ENCODE assay signal across 16 mouse cellular contexts in the genomic region with DNA sequence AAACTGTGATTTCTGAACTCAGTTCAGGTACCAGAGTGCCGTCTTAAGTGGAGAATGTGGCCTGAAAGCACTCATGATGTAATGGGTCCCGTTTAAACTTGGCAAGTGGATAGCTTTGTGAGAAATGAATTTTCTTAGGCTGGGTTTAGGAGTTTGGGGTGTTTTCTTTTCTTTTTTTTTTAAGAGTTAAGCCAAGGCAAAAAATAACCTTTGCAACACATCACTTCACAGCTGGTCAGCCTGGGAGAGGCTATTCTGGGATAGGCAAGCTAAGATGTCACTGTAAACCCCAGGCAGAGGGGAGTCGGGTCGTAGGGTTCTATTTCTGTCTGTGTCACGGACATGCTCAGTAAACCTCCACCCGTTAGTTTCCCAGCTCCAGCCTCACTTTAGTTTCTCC.
A peak's percentile ranks its signal among the peaks of the same experiment; 100 is the strongest.
DNase-seq lines count a peak whose midpoint lies in the region; ATAC-seq and TF ChIP-seq lines count a peak whose summit lies in the region.
"Had no signal": no experiment of that assay in that cellular context is flagged by ENCODE, and none has a peak within 500 bp of the region (broad histone marks: within the 10 kb centered on the region; RNA-seq: fewer than 3 reads in every experiment).

No protein-coding gene starts in this region.

- no peak overlapping the region for H3K4me2 ChIP-seq in embryonic facial prominence, embryonic 13.5 days
- no peak overlapping the region for H3K4me2 ChIP-seq in kidney, postnatal 0 days (ENCODE audit: low read length)
- no peak overlapping the region for H3K4me2 ChIP-seq in heart, embryonic 11.5 days
- no peak overlapping the region for H3K4me2 ChIP-seq in limb, embryonic 15.5 days
- H3K4me2 ChIP-seq: midbrain, embryonic 12.5 days had no signal

- no peak for ATAC-seq in embryonic facial prominence, embryonic 13.5 days (ENCODE audit: insufficient number of reproducible peaks, insufficient read depth, low FRiP score, low TSS enrichment, low read depth)
- ATAC-seq in kidney, postnatal 0 days (replicated peaks; ENCODE audit: low FRiP score, low read depth), result no peak
- ATAC-seq in heart, embryonic 11.5 days (replicated peaks; ENCODE audit: insufficient number of reproducible peaks, low FRiP score, low TSS enrichment), result no peak
- ATAC-seq in limb, embryonic 15.5 days (ENCODE audit: insufficient number of reproducible peaks, low FRiP score, low TSS enrichment, low read depth), result no peak
- ATAC-seq: activated CD4-positive, CD25-positive, alpha-beta regulatory T cell, adult 4 months had no signal

- 72% methylated on average over 6 of the region's 6 CpGs for WGBS in embryonic facial prominence, embryonic 13.5 days
- WGBS in embryonic facial prominence, embryonic 10.5 days, result 86% methylated on average over 6 of the region's 6 CpGs
- WGBS in kidney, postnatal 0 days, result 38% methylated on average over 6 of the region's 6 CpGs
- 43% methylated on average over 6 of the region's 6 CpGs for WGBS in heart, embryonic 11.5 days (ENCODE audit: insufficient replicate concordance)
- WGBS in limb, embryonic 15.5 days, result 51% methylated on average over 6 of the region's 6 CpGs

- no peaks in the 10 kb centered on the region for H3K36me3 ChIP-seq in embryonic facial prominence, embryonic 13.5 days
- H3K36me3 ChIP-seq in embryonic facial prominence, embryonic 10.5 days (replicated peaks), result no peaks in the 10 kb centered on the region
- H3K36me3 ChIP-seq in kidney, postnatal 0 days (ENCODE audit: insufficient read depth, low read length), result no peaks in the 10 kb centered on the region
- H3K36me3 ChIP-seq in heart, embryonic 11.5 days (ENCODE audit: control insufficient read depth, insufficient read depth, low read length), result no peaks in the 10 kb centered on the region
- no peaks in the 10 kb centered on the region for H3K36me3 ChIP-seq in limb, embryonic 15.5 days
- H3K36me3 ChIP-seq: midbrain, embryonic 12.5 days had no signal

- no peaks in the 10 kb centered on the region for H3K27me3 ChIP-seq in embryonic facial prominence, embryonic 13.5 days
- no peaks in the 10 kb centered on the region for H3K27me3 ChIP-seq in embryonic facial prominence, embryonic 10.5 days (replicated peaks; ENCODE audit: low read depth, poor library complexity, severe bottlenecking)
- no peaks in the 10 kb centered on the region for H3K27me3 ChIP-seq in kidney, postnatal 0 days (ENCODE audit: insufficient read depth, low read length)
- H3K27me3 ChIP-seq in heart, embryonic 11.5 days (ENCODE audit: control insufficient read depth, insufficient read depth, low read length), result no peaks in the 10 kb centered on the region
- H3K27me3 ChIP-seq in limb, embryonic 15.5 days, result no peaks in the 10 kb centered on the region

- TF ChIP-seq CTCF in kidney, postnatal 0 days (IDR thresholded peaks at IDR 0.05; ENCODE audit: low read depth), result no peak

- H3K4me3 ChIP-seq in embryonic facial prominence, embryonic 13.5 days, result no peak overlapping the region
- H3K4me3 ChIP-seq in embryonic facial prominence, embryonic 10.5 days, result no peak overlapping the region
- H3K4me3 ChIP-seq in kidney, postnatal 0 days (replicated peaks; ENCODE audit: low read depth, low read length), result no peak overlapping the region
- H3K4me3 ChIP-seq in heart, embryonic 11.5 days (ENCODE audit: low read depth, low read length), result no peak overlapping the region
- H3K4me3 ChIP-seq in limb, embryonic 15.5 days, result no peak overlapping the region
- H3K4me3 ChIP-seq: layer of hippocampus, adult 2 months; midbrain, embryonic 12.5 days; myocyte had no signal

- DNase-seq in embryonic facial prominence, embryonic 10.5 days (ENCODE audit: low spot score), result no peak
- peak; percentile 55 for DNase-seq in kidney, postnatal 0 days (ENCODE audit: low spot score)
- no peak for DNase-seq in kidney, postnatal 25 days
- no peak for DNase-seq in cerebellum, postnatal 14 days
- DNase-seq in layer of hippocampus, adult 11-12 months (ENCODE audit: low spot score), result no peak
- DNase-seq: cerebellum, postnatal 25 days; kidney, adult 8-10 months; retina, postnatal 1 day; thymus, postnatal 36 days had no signal

- H3K27ac ChIP-seq in embryonic facial prominence, embryonic 13.5 days, result 0 out of 2 replicates have a peak overlapping the region, but pooled peaks have one; percentile 97
- no peak overlapping the region for H3K27ac ChIP-seq in embryonic facial prominence, embryonic 10.5 days (replicated peaks)
- H3K27ac ChIP-seq in kidney, postnatal 0 days, result no peak overlapping the region
- peak overlapping the region; percentile 60; the same call in 1 of the 2 replicates for H3K27ac ChIP-seq in heart, embryonic 11.5 days (ENCODE audit: low read depth, low read length)
- H3K27ac ChIP-seq in limb, embryonic 15.5 days, result 0 out of 2 replicates have a peak overlapping the region, but pooled peaks have one; percentile 34
- H3K27ac ChIP-seq: layer of hippocampus, adult 2 months; midbrain, embryonic 12.5 days had no signal

- H3K9ac ChIP-seq in embryonic facial prominence, embryonic 13.5 days, result no peak overlapping the region
- no peak overlapping the region for H3K9ac ChIP-seq in kidney, postnatal 0 days (ENCODE audit: low read depth, low read length)
- no peak overlapping the region for H3K9ac ChIP-seq in heart, embryonic 11.5 days (ENCODE audit: low read depth, low read length)
- no peak overlapping the region for H3K9ac ChIP-seq in limb, embryonic 15.5 days
- H3K9ac ChIP-seq: midbrain, embryonic 12.5 days had no signal

- H3K4me1 ChIP-seq in embryonic facial prominence, embryonic 13.5 days, result peaks cover 49% of the 10 kb centered on the region
- H3K4me1 ChIP-seq in embryonic facial prominence, embryonic 10.5 days, result peaks cover 33% of the 10 kb centered on the region
- peaks cover 5% of the 10 kb centered on the region for H3K4me1 ChIP-seq in kidney, postnatal 0 days (replicated peaks; ENCODE audit: insufficient read depth, low read length)
- H3K4me1 ChIP-seq in heart, embryonic 11.5 days (ENCODE audit: control insufficient read depth, insufficient read depth, low read length), result peaks cover 30% of the 10 kb centered on the region
- peaks cover 31% of the 10 kb centered on the region for H3K4me1 ChIP-seq in limb, embryonic 15.5 days

- no peaks in the 10 kb centered on the region for H3K9me3 ChIP-seq in embryonic facial prominence, embryonic 13.5 days
- no peaks in the 10 kb centered on the region for H3K9me3 ChIP-seq in embryonic facial prominence, embryonic 10.5 days
- no peaks in the 10 kb centered on the region for H3K9me3 ChIP-seq in kidney, postnatal 0 days (replicated peaks; ENCODE audit: low read length)
- H3K9me3 ChIP-seq in heart, embryonic 11.5 days (replicated peaks; ENCODE audit: control insufficient read depth, low read length), result no peaks in the 10 kb centered on the region
- H3K9me3 ChIP-seq in limb, embryonic 15.5 days, result no peaks in the 10 kb centered on the region
- H3K9me3 ChIP-seq: midbrain, embryonic 12.5 days had no signal

Comparison
In these comparisons a context has a peak if more than half of its experiments do, and no peak if none do; other contexts are left out.
1. H3K27ac ChIP-seq: peak in embryonic facial prominence, embryonic 13.5 days (single experiment), heart, embryonic 11.5 days (single experiment) and limb, embryonic 15.5 days (single experiment); none in embryonic facial prominence, embryonic 10.5 days (single experiment) and kidney, postnatal 0 days (single experiment).